Mouse (Mus musculus) lung, embryonic 16.5 days (tissue): ENCODE results near the gene Kdm2a. TPM values are rescaled to one million over a fixed set of nuclear protein-coding genes. Genes with fewer than 3 reads are reported as not detected.

ENCODE experiments used
- ATAC-seq: fragments of 200-750 bp; cut with Nextera tagmentation; 2 replicates; pipeline ENCODE4 v1.8.0; 2017; ENCODE audit warnings: low read depth, mild to moderate bottlenecking, moderate library complexity
- H3K27ac ChIP-seq: fragments of 300-500 bp; sonication (generic); 2 replicates; pipeline ENCODE4 v1.5.1; 2014; ENCODE audit warnings: mild to moderate bottlenecking, control low read depth, low read length
- H3K27me3 ChIP-seq: fragments of 300-500 bp; sonication (generic); 2 replicates; pipeline ENCODE4 v1.6.1; 2014; ENCODE audit warnings: low read depth, low read length, mixed read lengths; ENCODE audit not compliant: control insufficient read depth, insufficient read depth
- H3K36me3 ChIP-seq: fragments of 300-500 bp; sonication (generic); 2 replicates; pipeline ENCODE4 v1.6.1; 2014; ENCODE audit warnings: low read length; ENCODE audit not compliant: control insufficient read depth, insufficient read depth
- H3K4me1 ChIP-seq: fragments of 300-500 bp; sonication (generic); replicated peaks from 2 replicates; pipeline ENCODE4 v1.6.1; 2014; ENCODE audit warnings: low read length, mixed read lengths; ENCODE audit not compliant: control insufficient read depth, insufficient read depth
- H3K4me2 ChIP-seq: fragments of 300-500 bp; sonication (generic); 2 replicates; pipeline ENCODE4 v1.6.1; 2014; ENCODE audit warnings: low read depth, low read length, control low read depth
- H3K4me3 ChIP-seq: fragments of 300-500 bp; sonication (generic); 2 replicates; pipeline ENCODE4 v1.5.1; 2014; ENCODE audit warnings: mild to moderate bottlenecking, low read length, control low read depth
- H3K9ac ChIP-seq: fragments of 300-500 bp; sonication (generic); 2 replicates; pipeline ENCODE4 v1.6.1; 2014; ENCODE audit warnings: low read length, control low read depth
- H3K9me3 ChIP-seq: fragments of 300-500 bp; sonication (generic); 2 replicates; pipeline ENCODE4 v1.6.1; 2016; ENCODE audit warnings: low read length; ENCODE audit not compliant: control insufficient read depth
- WGBS: fragments of 180-500 bp; shearing (Covaris S2); extraction: QIAGEN DNeasy Blood & Tissue Kit; methylation state at CpG from one replicate; pipeline ENCODE4 v1.1.7; 2014; 5-methylcytosine and 5-hydroxymethylcytosine counted together
- polyA plus RNA-seq: library from polyadenylated mRNA; unstranded; fragments of >200 nt; fragmentation: Nextera tagmentation; extraction: Ambion mirVana; gene quantifications from 2 replicates; pipeline ENCODE4 v1.2.1, GENCODE M21; 2015

Gene Kdm2a
- polyA plus RNA-seq, 1 experiment from 2014 or later, result 42.9 TPM

- Histone ChIP-seq H3K4me3 (peak within 1 kb of the TSS; percentile 99), H3K9ac (peak within 1 kb of the TSS; percentile 99), H3K36me3 (no peaks in the 10 kb centered on the region), H3K4me2 (peak within 1 kb of the TSS; percentile 71), H3K9me3 (no peaks in the 10 kb centered on the region), H3K27me3 (no peaks in the 10 kb centered on the region), H3K27ac (peak within 1 kb of the TSS; percentile 85), H3K4me1 (peaks cover 43% of the 10 kb centered on the region)
- WGBS, result 0% methylated on average over 21 of the region's 46 CpGs
- peak; percentile 86 for ATAC-seq
Measured at GRCm38 (mm10) chr19:4306190-4306577, 91.9 kb downstream of the Kdm2a start, which contains the start of gene Grk2. Gene Grk2, minus strand, starts transcription at chr19:4306222.

- Histone ChIP-seq H3K27ac (peak overlapping the region; percentile 85), H3K4me2 (peak overlapping the region; percentile 71), H3K36me3 (no peaks in the 10 kb centered on the region), H3K9ac (peak overlapping the region; percentile 99), H3K4me3 (peak overlapping the region; percentile 99), H3K4me1 (peaks cover 48% of the 10 kb centered on the region), H3K9me3 (no peaks in the 10 kb centered on the region), H3K27me3 (no peaks in the 10 kb centered on the region)
- peak; percentile 64 for ATAC-seq
- WGBS, result under 1% methylated on average over 61 of the region's 68 CpGs
Measured at GRCm38 (mm10) chr19:4305491-4306189, 92.4 kb downstream of the Kdm2a start.

GRCm38 (mm10) chr19:4304871-4305321, 93.2 kb downstream of the Kdm2a start:
- H3K9ac ChIP-seq, result peak overlapping the region; percentile 99
- H3K27me3 ChIP-seq, result no peaks in the 10 kb centered on the region
- H3K4me1 ChIP-seq, result peaks cover 55% of the 10 kb centered on the region
- peak overlapping the region; percentile 99 for H3K4me3 ChIP-seq
- WGBS, result 35% methylated on average over 4 of the region's 4 CpGs
- H3K36me3 ChIP-seq, result no peaks in the 10 kb centered on the region
- H3K27ac ChIP-seq, result peak overlapping the region; percentile 85
- no peaks in the 10 kb centered on the region for H3K9me3 ChIP-seq
- no peak for ATAC-seq
- H3K4me2 ChIP-seq, result peak overlapping the region; percentile 71

- Histone ChIP-seq H3K27me3 (no peaks in the 10 kb centered on the region), H3K27ac (peak overlapping the region; percentile 7), H3K36me3 (no peaks in the 10 kb centered on the region), H3K9me3 (no peaks in the 10 kb centered on the region), H3K4me2 (peak overlapping the region; percentile 71), H3K4me3 (peak overlapping the region; percentile 99), H3K9ac (peak overlapping the region; percentile 40; the same call in 1 of the 2 replicates), H3K4me1 (peaks cover 55% of the 10 kb centered on the region)
- ATAC-seq, result no peak
- WGBS, result 52% methylated on average over 5 of the region's 5 CpGs
Measured at GRCm38 (mm10) chr19:4304251-4304821, 93.7 kb downstream of the Kdm2a start.

- H3K4me1 ChIP-seq, result peaks cover 55% of the 10 kb centered on the region
- no peaks in the 10 kb centered on the region for H3K9me3 ChIP-seq
- 90% methylated on average over 5 of the region's 5 CpGs for WGBS
- H3K27ac ChIP-seq, result no peak overlapping the region
- H3K9ac ChIP-seq, result no peak overlapping the region
- no peaks in the 10 kb centered on the region for H3K27me3 ChIP-seq
- H3K36me3 ChIP-seq, result no peaks in the 10 kb centered on the region
- no peak for ATAC-seq
- H3K4me3 ChIP-seq, result no peak overlapping the region
- peak overlapping the region; percentile 22; the same call in 1 of the 2 replicates for H3K4me2 ChIP-seq
Measured at GRCm38 (mm10) chr19:4303640-4303995, 94.5 kb downstream of the Kdm2a start.

- Histone ChIP-seq H3K9me3 (no peaks in the 10 kb centered on the region), H3K9ac (peak overlapping the region; percentile 43), H3K4me2 (peak overlapping the region; percentile 46), H3K27me3 (no peaks in the 10 kb centered on the region), H3K36me3 (no peaks in the 10 kb centered on the region), H3K4me1 (peaks cover 55% of the 10 kb centered on the region), H3K27ac (peak overlapping the region; percentile 64), H3K4me3 (peak overlapping the region; percentile 9; the same call in 1 of the 2 replicates)
- ATAC-seq, result no peak
- WGBS, result 62% methylated on average over 7 of the region's 7 CpGs
Measured at GRCm38 (mm10) chr19:4302936-4303639, 95.0 kb downstream of the Kdm2a start.

- H3K27me3 ChIP-seq, result no peaks in the 10 kb centered on the region
- peak overlapping the region; percentile 46 for H3K4me2 ChIP-seq
- H3K9me3 ChIP-seq, result no peaks in the 10 kb centered on the region
- peak overlapping the region; percentile 43 for H3K9ac ChIP-seq
- ATAC-seq, result peak; percentile 32
- peak overlapping the region; percentile 14; the same call in 1 of the 2 replicates for H3K4me3 ChIP-seq
- no peaks in the 10 kb centered on the region for H3K36me3 ChIP-seq
- peak overlapping the region; percentile 78 for H3K27ac ChIP-seq
- H3K4me1 ChIP-seq, result peaks cover 55% of the 10 kb centered on the region
- 24% methylated on average over 21 of the region's 21 CpGs for WGBS
Measured at GRCm38 (mm10) chr19:4301735-4302651, 96.1 kb downstream of the Kdm2a start.

- Histone ChIP-seq H3K4me2 (no peak overlapping the region), H3K9ac (peak overlapping the region; percentile 43; the same call in 1 of the 2 replicates), H3K9me3 (no peaks in the 10 kb centered on the region), H3K4me1 (peaks cover 51% of the 10 kb centered on the region), H3K36me3 (no peaks in the 10 kb centered on the region), H3K27me3 (no peaks in the 10 kb centered on the region), H3K27ac (peak overlapping the region; percentile 78), H3K4me3 (no peak overlapping the region)
- no peak for ATAC-seq
- WGBS, result 55% methylated on average over 11 of the region's 11 CpGs
Measured at GRCm38 (mm10) chr19:4300852-4301734, 97.0 kb downstream of the Kdm2a start.
